Mouse (Mus musculus): Measurements from ENCODE around the gene Uspl1.

DNA sequence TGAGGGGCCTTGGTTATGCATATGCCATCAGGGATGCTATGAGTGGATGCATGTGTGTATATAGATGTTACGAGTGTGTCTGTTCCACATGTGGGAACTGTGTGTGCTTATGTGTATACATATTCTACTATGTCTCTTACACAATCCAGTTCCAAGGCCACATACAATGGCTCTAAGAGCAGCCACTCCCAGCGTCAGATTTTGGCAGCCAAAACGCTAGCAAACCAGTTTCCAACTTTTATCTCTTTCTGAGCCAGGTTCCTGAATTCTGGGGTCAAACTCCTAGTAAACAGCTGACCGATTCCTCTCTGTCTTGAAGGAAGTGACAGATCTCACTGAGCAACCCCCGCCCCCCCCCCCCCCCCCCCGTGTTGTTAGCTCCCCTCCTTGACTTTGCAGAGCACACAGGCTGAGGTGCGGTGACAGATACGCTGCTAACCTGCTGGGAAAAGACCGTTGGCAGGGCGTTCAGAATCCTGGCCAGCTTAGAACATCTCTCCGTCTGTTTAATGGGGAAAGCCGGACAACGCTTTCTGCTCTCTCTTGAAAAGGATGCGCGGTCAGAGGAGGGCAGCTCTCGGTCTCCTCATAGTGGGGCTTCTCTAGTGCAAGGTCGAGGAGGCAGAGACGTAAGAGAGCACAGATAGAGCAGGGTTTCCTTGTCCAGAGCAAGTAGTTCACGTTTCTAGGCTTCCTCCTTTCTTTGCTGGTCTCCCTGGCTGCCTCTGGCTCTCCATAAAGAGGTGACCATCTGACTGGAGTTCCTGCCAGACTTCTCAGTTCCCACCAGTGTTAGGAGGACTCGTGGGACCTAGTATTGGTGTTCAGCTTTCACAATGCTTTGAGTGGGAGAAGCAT, 63.1 kb downstream of the Uspl1 start:
- TF ChIP-seq POLR2A (IDR thresholded peaks at IDR 0.05; ENCODE audit: control insufficient read depth, extremely low read depth, insufficient read depth, low read length, poor library complexity) (no peak), CTCF (IDR thresholded peaks at IDR 0.05; ENCODE audit: borderline replicate concordance, control insufficient read depth, extremely low read depth, insufficient read depth, low read length, poor library complexity) (no peak)
